Mouse (Mus musculus) kidney, adult 2 months (tissue): Measurements from ENCODE around the gene Zbtb17.

Experiments used
- CTCF ChIP-seq: fragments of 200-500 bp; conservative IDR thresholded peaks from 2 replicates; pipeline ENCODE4 v1.5.1; 2011; ENCODE audit warnings: low read depth, mild to moderate bottlenecking, control low read depth, low read length, moderate library complexity, mixed read lengths; ENCODE audit not compliant: insufficient read depth, insufficient read length
- POLR2A ChIP-seq: fragments of 200-500 bp; IDR thresholded peaks from one replicate; pipeline ENCODE4 v1.6.1; 2011; ENCODE audit warnings: low read depth, low read length, control low read depth

- no peak for TF ChIP-seq POLR2A
- TF ChIP-seq CTCF, result no peak
Measured at GRCm38 (mm10) chr4:141443641-141444429, 619 bp upstream of the Zbtb17 start.
